Mouse (Mus musculus): Measurements from ENCODE around the gene Cd82. TPM values are rescaled to one million over a fixed set of nuclear protein-coding genes. Genes with fewer than 3 reads are reported as not detected.

Gene Cd82
- polyA plus RNA-seq (2014; fragmentation: Illumina TruSeq; extraction: RNeasy Lipid Tissue Mini Kit (QIAGEN cat#74804); ENCODE audit: low read depth, low replicate concordance), result 22.1 TPM

GRCm38 (mm10) chr2:93462760-93463159 lies at the start of gene Cd82:
Cd82 (minus strand) TSS chr2:93463140.

Other genes starting within 250 kb of the Cd82 start
- 1.3 TPM for gene Tspan18, start 128.6 kb downstream of the Cd82 start, polyA plus RNA-seq (2014; fragmentation: Illumina TruSeq; extraction: RNeasy Lipid Tissue Mini Kit (QIAGEN cat#74804); ENCODE audit: low read depth, low replicate concordance)
- gene Gm10803, start 97.4 kb upstream of the Cd82 start, polyA plus RNA-seq (2014; fragmentation: Illumina TruSeq; extraction: RNeasy Lipid Tissue Mini Kit (QIAGEN cat#74804); ENCODE audit: low read depth, low replicate concordance), result not detected
- gene Alx4, start 179.2 kb upstream of the Cd82 start, polyA plus RNA-seq (2014; fragmentation: Illumina TruSeq; extraction: RNeasy Lipid Tissue Mini Kit (QIAGEN cat#74804); ENCODE audit: low read depth, low replicate concordance), result not detected

Data from sigmoid colon, adult 10 weeks (tissue).